Mouse (Mus musculus) E14TG2a.4 (cell line): ENCODE data around the gene Pgap3.

Experiments
- H3K27me3 ChIP-seq: 2 replicates; pipeline ENCODE4 v1.6.1; 2014; ENCODE audit warnings: low read length, control low read depth; ENCODE audit not compliant: insufficient read depth
- H3K36me3 ChIP-seq: 2 replicates; pipeline ENCODE4 v1.6.1; 2014; ENCODE audit warnings: low read length, control low read depth; ENCODE audit not compliant: insufficient read depth
- H3K4me1 ChIP-seq: replicated peaks from 2 replicates; pipeline ENCODE4 v1.6.1; 2014; ENCODE audit warnings: low read depth, low read length, control low read depth
- H3K4me3 ChIP-seq: replicated peaks from 2 replicates; pipeline ENCODE4 v1.5.1; 2014; ENCODE audit warnings: mild to moderate bottlenecking, low read length
- H3K9me3 ChIP-seq: 2 replicates; pipeline ENCODE4 v1.6.1; 2014; ENCODE audit warnings: low read length, control low read depth
- CTCF ChIP-seq: conservative IDR thresholded peaks from 2 replicates; pipeline ENCODE4 v1.5.1; 2014; ENCODE audit warnings: low read length
- NANOG ChIP-seq: IDR thresholded peaks from 2 replicates; pipeline ENCODE4 v1.6.1; 2014; ENCODE audit warnings: borderline replicate concordance, low read length, mixed read lengths
- POU5F1 ChIP-seq: IDR thresholded peaks from 2 replicates; pipeline ENCODE4 v1.6.1; 2014; ENCODE audit warnings: low read length, borderline replicate concordance

Gene Pgap3

GRCm38 (mm10) chr11:98360866-98361521 is 39.3 kb downstream of the Pgap3 start:
- Histone ChIP-seq H3K9me3 (no peaks in the 10 kb centered on the region), H3K27me3 (no peaks in the 10 kb centered on the region), H3K36me3 (peaks cover 8% of the 10 kb centered on the region; the same call in 1 of the 2 replicates), H3K4me3 (no peak overlapping the region), H3K4me1 (peaks cover 58% of the 10 kb centered on the region)
- TF ChIP-seq POU5F1 (no peak), CTCF (no peak), NANOG (no peak)

- TF ChIP-seq NANOG (no peak), POU5F1 (no peak), CTCF (no peak)
Observed at GRCm38 (mm10) chr11:98358161-98359083, 41.9 kb downstream of the Pgap3 start, which contains the start of gene Stard3. Stard3 (plus strand) TSS chr11:98358368.

GRCm38 (mm10) chr11:98357396-98358160 is 42.7 kb downstream of the Pgap3 start:
- Histone ChIP-seq H3K4me1 (peaks cover 83% of the 10 kb centered on the region), H3K36me3 (peaks cover 8% of the 10 kb centered on the region; the same call in 1 of the 2 replicates)
- TF ChIP-seq NANOG (no peak), POU5F1 (no peak), CTCF (no peak)

More at GRCm38 (mm10) chr11:98358161-98359083, 41.9 kb downstream of the Pgap3 start, which contains the start of gene Stard3:
- H3K4me3 ChIP-seq, result peak within 1 kb of the TSS; percentile 87
- H3K27me3 ChIP-seq, result peaks cover 14% of the 10 kb centered on the region
- peaks cover 77% of the 10 kb centered on the region for H3K4me1 ChIP-seq
- peaks cover 8% of the 10 kb centered on the region; the same call in 1 of the 2 replicates for H3K36me3 ChIP-seq
- H3K9me3 ChIP-seq, result no peaks in the 10 kb centered on the region

GRCm38 (mm10) chr11:98356625-98357394 is 43.5 kb downstream of the Pgap3 start:
- peaks cover 83% of the 10 kb centered on the region for H3K4me1 ChIP-seq
- no peaks in the 10 kb centered on the region for H3K9me3 ChIP-seq
- TF ChIP-seq POU5F1, result no peak
- TF ChIP-seq NANOG, result no peak
- TF ChIP-seq CTCF, result no peak
- H3K36me3 ChIP-seq, result peaks cover 8% of the 10 kb centered on the region; the same call in 1 of the 2 replicates
- peaks cover 31% of the 10 kb centered on the region for H3K27me3 ChIP-seq
- 0 out of 2 replicates have a peak overlapping the region, but pooled peaks have one; percentile 87 for H3K4me3 ChIP-seq

More at GRCm38 (mm10) chr11:98357396-98358160, 42.7 kb downstream of the Pgap3 start:
- no peaks in the 10 kb centered on the region for H3K9me3 ChIP-seq
- peaks cover 23% of the 10 kb centered on the region for H3K27me3 ChIP-seq
- peak overlapping the region; percentile 87 for H3K4me3 ChIP-seq

- Histone ChIP-seq H3K27me3 (peaks cover 41% of the 10 kb centered on the region), H3K9me3 (no peaks in the 10 kb centered on the region), H3K4me1 (peaks cover 79% of the 10 kb centered on the region), H3K36me3 (peaks cover 8% of the 10 kb centered on the region; the same call in 1 of the 2 replicates), H3K4me3 (no peak overlapping the region)
- TF ChIP-seq CTCF (peak; percentile 76), NANOG (no peak)
Observed at GRCm38 (mm10) chr11:98355732-98356299, 44.5 kb downstream of the Pgap3 start.

- Histone ChIP-seq H3K4me1 (peaks cover 77% of the 10 kb centered on the region), H3K27me3 (peaks cover 54% of the 10 kb centered on the region), H3K9me3 (no peaks in the 10 kb centered on the region), H3K36me3 (no peaks in the 10 kb centered on the region), H3K4me3 (peak overlapping the region; percentile 32; the same call in 1 of the 2 replicates)
- TF ChIP-seq NANOG, result no peak
- no peak for TF ChIP-seq POU5F1
- no peak for TF ChIP-seq CTCF
Observed at GRCm38 (mm10) chr11:98354445-98354844, 45.8 kb downstream of the Pgap3 start.

GRCm38 (mm10) chr11:98353651-98354211 is 46.6 kb downstream of the Pgap3 start:
- Histone ChIP-seq H3K4me3 (peak overlapping the region; percentile 35; the same call in 1 of the 2 replicates), H3K9me3 (no peaks in the 10 kb centered on the region), H3K27me3 (peaks cover 61% of the 10 kb centered on the region), H3K4me1 (peaks cover 76% of the 10 kb centered on the region), H3K36me3 (no peaks in the 10 kb centered on the region)
- no peak for TF ChIP-seq POU5F1
- TF ChIP-seq CTCF, result no peak
- no peak for TF ChIP-seq NANOG
